Mouse (Mus musculus) c-Kit-negative CD71-positive TER-119-positive erythroid progenitor cells, embryonic 14.5 days (primary cell): ENCODE data around the gene Slc25a19.

ENCODE experiments used
- DNase-seq: peaks from one replicate; pipeline ENCODE4 v3.0.0-alpha.2; 2013; ENCODE audit warnings: low read depth, low spot score

The Slc25a19 gene

DNA sequence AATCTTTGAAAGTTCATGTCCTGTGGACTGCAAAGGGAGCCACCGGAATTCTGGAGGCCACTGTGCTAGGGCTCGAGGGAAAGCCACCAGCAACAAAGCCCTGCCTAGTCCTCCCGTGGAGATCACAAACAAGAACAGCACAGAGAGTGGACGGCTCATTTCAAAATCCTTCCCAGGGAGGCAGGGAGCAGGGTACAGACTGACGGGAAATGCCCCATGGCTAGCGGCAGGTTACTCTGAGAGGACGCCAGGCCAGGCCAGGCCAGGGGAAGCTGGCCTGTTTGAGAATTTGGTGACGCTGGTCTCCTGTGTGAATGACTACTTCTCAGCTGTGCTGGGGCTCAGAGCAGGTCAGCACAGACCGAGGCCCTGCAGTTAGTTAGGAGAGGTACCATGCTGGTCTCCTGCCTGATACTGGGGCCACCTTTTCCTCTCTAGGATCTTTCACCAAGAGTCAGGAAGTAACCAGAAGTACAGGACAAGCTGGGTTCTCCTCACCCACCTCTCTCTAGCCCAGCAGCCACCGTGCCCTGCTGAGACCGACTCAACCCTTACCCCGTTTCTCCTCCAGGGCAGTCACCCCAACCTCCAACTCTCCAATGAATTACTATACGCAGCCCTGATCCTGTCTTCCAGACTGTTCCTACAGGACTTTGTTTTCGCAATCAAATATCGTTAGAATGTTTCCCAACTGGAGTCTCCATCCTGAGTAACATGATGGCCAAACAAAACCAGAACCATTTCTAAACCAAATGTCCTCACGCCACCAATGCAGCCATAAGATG is 9.2 kb downstream of the Slc25a19 start:
- no peak for DNase-seq

DNA sequence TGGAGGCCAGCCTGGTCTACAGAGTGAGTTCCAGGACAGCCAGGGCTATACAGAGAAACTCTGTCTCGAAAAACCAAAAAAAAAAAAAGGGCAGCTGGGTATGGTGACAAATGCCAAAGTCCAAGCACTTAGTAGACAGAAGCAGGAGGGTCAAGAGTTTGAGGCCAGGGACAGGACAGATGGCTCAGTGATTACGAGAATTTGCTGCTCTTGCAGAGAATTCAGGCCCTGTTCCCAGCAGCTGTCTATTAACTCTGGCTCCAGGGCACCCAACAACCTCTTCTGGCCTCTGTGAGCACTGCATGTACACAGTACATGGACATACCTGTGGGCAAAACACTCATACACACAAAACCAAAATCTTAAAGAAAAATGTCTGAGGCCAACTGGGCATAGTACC is 10.1 kb downstream of the Slc25a19 start:
- DNase-seq: no peak

DNA sequence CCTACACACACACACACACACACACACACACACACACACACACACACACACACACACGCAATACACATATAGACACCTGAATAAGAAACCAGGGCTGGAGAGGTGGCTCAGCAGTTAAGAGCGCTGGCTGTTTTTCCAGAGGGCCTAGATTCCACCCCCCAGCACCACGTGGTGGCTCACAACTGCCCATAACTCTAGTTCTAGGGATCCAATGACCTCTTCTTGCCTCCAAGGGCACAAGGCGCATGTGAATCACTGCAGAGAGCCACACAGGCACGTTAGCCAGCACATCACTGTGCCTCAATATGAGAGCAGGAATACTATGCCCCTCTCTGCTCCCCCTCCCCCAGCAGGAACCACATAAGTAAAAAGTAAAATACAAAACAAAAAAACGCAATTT is 11.2 kb downstream of the Slc25a19 start:
- no peak for DNase-seq

DNA sequence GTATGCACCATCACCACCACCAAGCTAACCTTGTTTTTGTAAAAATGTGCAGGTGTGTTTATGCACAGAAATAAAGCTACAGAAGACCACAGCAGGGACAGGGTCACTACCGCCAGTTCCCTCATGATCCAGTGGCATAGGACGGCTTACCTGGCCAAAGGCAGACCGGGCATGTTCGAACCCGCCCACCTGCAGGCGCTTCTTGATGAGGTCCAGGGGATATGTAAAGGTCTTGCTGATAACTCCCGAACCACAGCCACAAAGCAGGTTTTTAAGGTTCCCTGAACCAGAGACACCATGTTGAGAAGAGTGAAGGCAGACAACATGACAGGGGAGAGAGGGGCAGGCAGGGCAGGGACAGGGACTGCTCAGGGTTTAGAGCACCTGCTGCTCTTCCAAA is 11.7 kb downstream of the Slc25a19 start:
- DNase-seq: no peak

DNA sequence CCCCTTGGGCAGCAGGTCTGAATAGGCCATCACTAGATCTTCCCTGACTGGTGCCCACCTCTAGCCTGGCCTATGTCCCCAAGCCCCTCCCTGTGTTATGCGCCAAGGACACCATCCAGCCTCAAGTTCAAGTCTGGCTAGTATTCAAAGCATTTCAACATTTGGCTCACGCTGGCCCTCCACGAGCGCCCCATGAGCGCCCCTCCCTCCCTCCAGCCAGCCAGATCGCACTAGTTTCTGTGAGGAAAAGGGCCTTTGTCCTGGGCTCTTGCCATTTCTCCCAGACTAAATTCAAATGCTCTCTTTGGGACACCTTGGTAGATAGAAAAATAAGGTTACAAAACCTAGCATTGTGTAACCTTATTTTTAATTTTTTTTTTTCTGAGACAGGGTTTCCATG is 12.2 kb downstream of the Slc25a19 start:
- DNase-seq: no peak

DNA sequence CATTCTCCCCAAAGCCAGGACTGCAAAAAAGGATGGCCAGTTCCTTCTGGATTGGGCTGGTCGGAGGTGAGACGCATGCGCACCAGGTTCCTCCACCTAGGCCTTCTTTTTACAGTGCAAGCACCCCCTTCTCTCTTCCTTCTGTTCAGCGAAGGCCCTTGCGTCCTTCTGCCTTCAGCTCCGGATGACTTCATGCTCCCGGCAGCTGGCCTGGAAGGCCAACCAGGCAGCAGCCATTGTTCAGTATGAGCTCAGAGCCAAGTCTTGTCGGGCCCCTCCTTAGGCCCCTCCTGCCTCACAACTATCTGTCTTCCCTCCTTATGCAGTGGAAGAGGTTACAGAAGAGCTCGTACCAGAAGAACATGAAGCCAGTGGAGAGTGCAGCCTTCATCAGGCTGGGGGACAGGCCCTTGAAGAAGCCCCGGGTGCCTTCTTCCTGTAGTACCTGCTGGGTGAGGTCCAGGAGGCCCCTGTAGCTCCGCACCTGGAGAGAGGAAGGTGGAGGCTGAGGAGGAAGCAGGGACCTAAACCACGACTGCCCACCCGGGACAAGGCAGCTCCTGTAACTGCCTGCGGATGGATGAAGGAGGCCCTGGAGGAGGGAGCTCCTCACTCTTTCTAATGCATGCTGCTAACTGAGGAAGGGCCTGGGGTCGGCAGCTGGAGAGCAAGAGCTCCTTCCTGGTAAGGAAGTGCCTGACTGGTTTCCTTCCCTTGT is 12.8 kb downstream of the Slc25a19 start:
- no peak for DNase-seq

DNA sequence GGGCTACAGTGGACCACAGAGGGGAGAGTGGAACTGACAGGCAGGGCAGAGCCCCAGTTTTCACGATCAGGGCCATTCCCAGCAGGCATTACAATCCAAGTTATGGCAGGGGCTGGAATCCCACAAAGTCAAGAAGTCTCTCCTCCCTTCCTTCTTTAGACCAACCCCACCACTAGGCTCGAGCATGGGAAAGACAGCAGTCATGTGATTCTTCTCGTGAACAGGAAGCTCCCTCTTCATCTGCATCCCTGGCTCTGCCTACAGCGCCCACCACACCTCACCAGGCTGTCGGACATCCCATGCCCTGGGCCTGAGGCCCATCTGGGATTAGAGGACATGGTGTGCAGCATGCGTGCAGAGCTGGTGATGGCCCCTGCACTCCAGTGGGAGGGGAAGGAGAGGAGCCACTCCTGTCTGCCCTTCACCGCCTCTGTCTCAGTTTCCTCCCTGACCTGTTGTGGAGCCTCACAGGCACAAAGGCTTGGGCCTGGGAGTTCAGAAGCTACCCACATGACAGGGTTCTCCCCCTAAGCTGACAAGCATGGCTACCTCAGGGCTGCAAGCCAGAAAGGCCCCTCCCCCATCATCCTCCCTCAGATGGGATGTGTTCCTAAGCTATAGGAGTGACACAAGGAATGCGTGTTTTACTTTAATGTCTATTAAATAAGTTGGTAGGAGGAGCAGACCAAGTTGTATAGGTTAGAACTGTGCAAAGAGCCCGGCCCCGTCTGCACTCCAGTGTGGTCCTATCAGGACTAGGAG is 13.6 kb downstream of the Slc25a19 start:
- DNase-seq: no peak

DNA sequence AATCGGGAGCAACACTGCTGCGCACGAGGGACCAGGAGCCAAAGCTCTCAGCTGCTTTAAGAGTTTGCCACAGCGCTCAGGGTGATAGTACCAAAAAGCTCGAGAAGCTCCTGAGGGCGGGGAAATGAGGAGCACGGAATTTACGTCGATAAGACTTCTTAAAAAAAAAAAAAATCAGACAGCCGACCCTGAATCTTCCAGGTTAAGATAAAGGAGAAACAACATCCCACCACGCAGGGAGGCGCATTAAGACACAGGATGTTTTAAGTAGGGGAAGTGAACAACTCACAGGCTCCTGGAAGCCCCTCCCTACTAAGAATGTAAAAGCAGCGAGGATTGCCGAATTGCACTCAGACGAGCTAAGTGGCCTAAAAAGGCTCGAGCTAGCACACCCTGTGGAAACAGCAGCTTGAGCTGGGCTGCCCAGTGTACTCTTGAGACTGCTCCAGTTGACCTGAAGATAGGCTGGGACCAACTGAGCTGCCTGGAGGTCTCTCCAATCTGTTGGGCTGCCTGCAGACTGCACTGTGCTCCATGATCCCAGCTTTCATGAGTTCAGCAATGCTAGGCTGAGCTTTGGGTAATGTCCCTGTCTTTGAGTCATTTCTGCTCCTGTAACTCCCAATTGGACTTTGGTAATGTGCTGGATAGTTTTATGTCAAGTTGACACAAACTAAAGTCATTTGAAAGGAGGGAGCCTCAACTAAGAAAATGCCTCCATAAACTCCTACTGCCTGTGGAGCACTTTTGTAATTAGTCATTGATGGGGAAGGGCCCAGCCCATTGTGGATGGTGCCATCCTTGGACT is 14.8 kb downstream of the Slc25a19 start:
- no peak for DNase-seq

DNA sequence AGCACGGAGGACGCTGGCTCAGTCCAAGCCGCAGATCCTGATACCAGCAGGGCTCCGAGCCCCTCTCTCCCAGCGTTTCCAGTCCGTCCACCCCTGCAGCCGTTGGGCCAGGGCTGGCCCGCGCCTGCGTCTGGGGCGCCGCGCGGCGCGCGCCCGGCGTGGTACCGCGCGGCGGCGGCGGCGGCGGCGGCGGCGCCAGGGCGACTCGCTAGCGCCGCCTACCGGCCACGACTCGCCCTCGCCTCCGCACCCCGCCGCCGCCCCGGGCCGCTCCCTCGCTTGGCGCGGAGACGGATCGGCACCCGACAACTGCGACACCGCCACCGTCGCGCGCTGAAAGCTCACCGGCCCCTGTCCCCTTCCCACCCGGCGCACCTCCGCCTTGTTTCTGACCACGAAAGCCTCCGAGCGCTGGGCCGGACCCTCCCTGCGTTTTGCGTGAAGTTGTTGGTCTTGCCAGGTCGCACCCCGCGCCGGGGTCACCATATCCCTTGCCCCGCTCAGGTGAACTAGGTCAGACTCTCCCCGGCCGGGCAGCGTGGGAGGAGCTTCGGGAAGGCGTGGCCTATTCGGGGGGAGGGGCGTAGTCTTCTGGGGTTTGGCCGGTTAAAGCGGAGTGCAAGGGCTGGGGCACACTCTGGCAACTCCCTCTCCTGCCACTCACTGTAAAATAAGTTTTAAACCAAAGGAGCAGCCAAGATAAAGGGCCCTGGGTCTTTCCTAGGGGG is 15.5 kb downstream of the Slc25a19 start, which contains the start of gene Mif4gd:
Gene Mif4gd (minus strand): TSS at position 560 of the 728 bp plus-strand sequence.
- DNase-seq: peak; percentile 90

DNA sequence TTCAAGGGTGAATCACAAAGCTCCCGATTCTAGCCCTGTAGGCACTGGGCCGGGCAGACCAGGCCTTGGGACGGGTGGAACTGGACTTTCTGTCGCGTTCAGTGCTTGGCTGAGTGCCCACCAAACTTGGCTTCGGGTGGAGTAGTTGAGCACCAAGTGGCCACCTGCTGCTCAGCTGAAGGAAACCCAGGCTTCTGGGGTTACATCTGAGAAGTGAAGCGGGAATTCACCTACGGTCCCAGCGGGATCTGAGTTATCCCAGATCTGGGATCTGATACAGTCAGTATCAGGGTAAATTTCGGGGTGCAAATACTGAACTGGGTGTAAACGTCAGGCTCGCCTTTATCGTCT is 16.1 kb downstream of the Slc25a19 start:
- DNase-seq: no peak

DNA sequence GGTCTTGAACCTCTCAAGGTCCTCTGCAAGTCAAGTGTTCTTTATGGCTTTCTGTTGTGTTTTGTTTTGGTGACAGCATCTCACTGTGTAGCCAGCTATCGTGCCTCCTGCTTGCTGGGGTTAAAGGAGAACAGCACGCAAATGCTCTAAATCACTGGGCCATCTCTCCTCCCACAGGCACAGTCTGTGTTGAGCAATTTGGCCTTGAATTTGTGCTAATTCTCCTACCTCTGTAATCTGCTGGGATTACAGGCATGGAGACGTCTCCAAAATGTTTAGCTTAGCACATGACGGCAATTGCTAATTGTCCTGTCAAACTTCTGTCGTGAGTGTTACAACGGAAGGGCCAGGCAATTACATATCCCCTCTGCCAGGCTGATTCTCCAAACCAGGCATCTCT is 16.9 kb downstream of the Slc25a19 start:
- DNase-seq: no peak

DNA sequence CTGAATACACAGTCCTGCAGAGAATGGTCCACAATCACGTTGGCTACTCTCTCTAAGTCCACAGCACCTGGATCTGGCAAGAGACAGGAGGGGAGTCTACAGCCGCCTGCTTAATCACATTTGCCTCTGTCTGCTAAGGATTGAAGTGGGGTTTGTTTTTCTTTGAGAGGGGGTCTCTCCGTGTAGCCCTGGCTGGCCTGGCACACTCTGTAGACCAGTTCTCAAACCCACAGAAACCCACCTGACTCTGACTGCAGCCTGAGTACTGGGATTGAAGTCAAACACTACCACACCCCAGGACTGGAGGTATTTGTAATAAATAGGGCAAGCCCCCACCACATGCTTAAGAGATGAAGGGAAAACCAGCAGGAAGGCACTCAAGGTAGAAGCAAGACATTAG is 18.5 kb downstream of the Slc25a19 start:
- no peak for DNase-seq

DNA sequence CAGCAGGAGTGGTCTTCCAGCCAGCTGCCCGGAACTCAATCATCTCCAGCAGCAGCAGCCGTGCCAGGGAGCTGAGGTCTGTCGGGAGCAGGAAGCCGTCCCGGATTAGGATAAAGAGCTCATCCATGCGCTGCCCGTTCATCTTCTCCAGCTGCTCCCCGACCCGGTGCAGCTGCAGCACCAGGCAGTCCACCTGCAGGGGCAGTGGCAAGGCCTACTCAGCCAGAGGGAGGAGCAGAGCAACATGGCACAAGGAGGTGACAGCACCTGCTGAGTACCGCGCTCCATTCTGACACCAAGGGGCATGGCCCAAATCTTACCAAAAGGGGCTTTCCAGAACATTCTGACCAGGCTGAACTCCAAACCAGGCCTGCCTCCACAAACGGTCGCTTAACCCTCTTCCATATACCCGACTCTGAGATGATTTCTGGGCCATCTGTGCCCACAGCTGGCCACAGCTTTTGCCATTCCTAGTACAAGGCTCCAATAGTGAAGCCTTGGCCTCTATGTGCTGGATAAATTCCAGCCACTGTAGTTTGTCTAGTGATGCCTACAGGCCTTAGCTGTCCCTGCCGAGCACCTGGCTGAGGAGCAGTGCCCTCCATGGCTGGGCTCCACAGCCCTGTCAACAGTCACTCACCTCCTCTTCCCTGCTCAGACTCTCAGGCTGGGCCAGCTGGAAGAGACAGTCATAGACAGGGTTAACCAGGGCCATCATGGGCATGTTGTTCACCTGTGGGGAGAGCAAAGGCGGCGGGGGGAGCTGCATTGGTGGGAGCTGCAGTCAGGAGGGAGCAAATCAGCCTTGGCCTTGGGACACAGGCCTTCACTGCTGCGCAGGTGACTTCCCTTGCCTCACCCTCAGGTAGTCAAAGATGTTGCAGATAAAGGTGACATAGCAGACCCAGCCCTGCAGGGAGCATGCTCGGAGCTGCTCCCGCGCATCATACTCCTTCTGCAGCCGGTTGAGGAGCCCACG is 19.4 kb downstream of the Slc25a19 start:
- no peak for DNase-seq

DNA sequence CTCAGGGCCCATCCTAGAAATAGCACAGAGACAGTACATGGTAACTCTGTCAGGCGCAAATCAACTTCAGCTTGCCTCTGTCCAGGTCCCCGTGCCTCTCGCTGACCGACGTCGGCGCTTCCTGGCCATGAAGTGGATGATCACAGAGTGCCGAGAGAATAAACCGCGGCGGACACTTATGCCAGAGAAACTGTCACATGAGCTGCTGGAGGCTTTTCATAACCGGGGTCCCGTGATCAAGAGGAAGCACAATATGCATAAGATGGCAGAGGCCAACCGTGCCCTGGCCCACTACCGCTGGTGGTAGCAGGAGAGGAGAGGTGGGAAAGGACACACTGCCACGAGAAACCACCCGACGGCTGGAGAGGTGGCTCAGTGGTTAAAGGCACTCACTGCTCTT is 21.4 kb downstream of the Slc25a19 start:
- DNase-seq: no peak

DNA sequence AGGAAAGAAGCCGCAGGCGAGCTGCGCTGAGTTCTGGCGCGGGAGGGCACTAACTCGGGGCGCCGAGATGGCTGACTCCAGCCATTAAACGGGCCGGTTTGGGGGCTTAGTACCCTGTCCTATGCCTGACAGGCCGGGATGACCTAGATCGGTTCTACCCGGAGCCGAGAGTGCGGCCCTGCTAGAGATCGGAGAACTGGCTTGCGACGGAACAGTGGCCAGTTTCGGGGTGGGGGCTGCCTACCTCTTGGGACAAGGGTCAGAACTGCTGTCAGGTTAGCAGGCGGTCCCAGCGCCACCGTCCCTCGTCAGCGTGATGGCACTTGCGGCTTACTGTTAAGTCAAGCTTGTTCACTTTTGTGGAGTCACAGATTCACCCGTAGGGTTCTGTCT is 23.8 kb downstream of the Slc25a19 start:
- DNase-seq: no peak

DNA sequence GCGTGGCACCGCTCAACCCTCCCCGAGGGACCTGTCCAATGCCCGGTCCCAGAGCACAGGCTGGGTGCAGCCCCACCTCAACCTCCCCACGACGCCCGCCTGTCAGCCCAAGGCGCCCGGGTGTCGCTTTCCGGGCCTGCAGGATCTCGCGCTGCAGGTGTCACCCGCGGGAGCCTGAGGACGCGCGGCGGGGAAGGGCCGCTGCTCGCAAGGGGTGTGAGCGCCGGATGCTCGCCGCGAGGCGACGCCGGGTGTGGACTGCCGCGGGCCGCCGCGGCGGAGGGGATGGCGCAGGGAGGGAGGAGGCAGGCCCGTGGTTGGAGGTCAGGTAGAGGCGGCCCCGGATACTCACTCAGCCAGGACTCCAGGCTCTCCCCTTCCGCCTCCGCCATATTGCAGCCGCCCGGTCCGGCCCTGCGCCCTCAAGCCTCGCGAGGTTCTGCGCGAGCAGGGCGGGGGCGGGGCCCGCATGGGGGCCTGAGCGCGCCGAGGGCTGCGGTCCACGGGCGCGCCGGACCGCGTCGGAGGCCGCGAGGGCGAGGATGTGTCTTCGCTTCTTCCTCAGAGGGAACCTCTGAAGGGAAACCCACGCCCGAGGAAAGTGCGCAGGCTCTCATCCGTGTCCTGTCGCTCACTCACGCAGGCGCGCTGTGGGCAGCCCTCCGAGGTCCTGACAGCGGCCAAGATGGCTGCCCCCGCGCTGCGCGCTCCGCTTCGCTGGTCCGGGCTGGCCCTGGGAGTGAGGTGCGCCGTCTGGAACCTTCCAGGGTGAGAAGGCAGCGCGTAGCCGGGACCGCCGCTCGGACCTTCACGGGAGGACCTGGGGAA is 24.4 kb downstream of the Slc25a19 start, which contains the start of the genes Mrps7 and Gga3:
Gene Mrps7 (plus strand): TSS at position 450 of the 828 bp plus-strand sequence.
Gene Gga3 (minus strand): TSS at position 576 of the 828 bp plus-strand sequence.
- DNase-seq: peak; percentile 87

DNA sequence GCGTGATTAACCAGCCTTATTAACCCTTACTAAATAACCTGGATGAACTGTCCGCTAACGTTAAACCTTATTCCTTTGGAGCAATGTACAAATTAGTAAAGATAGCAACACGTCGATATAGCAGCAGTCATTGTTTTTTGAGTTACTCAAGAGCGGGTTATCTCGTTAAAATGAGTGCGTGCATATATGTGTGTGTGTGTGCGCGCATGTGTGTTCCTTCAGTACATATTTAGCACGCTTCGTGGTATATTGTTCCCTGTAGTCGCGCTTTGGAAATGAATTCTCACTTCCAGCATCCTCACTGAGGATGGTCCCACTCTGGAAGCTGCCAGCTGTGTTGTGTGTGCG is 25.0 kb downstream of the Slc25a19 start:
- DNase-seq: no peak

DNA sequence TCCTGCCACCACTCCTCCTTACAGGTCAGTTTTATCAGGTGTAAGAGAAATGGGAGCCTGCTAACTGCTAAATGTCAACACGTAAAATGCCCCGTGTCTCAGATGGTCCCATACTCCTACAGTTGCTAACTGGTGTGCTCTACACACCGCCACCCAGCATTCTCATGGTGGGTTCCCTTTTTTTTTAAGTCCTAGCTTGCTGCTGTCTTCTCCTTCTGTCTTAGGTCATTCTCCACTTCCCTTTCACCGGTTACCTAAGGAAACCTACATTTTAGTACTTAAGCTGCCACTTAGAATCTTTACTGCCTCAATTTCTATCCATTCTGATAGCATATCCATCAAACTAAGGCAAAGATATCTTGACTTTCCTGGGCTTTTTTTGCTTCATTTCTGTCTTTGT is 26.9 kb downstream of the Slc25a19 start:
- DNase-seq: no peak

DNA sequence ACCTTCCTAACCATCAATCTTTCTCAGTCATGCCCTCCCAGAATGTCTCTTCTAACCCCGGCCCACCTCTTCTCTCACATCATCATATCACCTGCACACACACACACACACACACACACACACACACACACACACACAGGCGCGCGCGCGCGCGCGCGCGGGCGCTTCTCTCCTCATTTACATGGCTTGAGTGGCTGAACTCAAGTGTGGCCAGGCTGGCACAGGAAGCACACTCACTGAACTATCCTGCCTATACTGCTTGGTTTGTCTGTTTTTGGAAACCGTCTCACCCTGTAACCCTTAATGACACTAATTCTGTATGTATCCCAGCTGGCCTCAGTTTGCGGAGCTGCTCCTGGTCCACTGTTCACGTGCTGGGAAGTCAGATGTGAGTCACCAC is 27.4 kb downstream of the Slc25a19 start:
- DNase-seq: no peak
